Mouse (Mus musculus): ENCODE data around the gene Cept1.

Gene Cept1

DNA sequence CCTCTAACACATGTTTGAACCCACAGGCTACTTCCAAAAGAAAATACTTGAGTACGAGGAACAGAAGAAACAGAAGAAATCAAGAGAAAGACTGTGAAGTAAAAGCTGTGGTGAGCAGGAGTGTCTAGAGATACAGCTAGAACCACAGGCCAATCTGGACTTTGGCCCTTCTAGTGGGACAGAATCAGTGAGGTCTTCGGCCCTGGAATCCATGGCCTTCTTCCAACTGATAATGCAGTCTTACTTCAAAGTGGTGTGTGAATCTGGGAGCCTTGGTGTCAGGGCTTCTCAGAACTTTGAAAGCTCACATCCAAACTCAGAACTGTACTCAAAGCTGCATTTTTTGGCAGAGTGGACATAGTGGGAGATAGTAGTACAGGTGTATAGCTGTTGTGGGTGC, 47.1 kb downstream of the Cept1 start:
- H3K4me1 ChIP-seq (replicated peaks; ENCODE audit: low read depth, low read length), result no peaks in the 10 kb centered on the region
- H3K36me3 ChIP-seq (ENCODE audit: insufficient read depth, low read length), result peaks cover 18% of the 10 kb centered on the region
- H3K9me3 ChIP-seq (ENCODE audit: low read length), result no peaks in the 10 kb centered on the region
- no peak overlapping the region for H3K4me3 ChIP-seq (replicated peaks; ENCODE audit: low read length)
- TF ChIP-seq CTCF (conservative IDR thresholded peaks at IDR 0.05; ENCODE audit: low read length) (no peak), POU5F1 (IDR thresholded peaks at IDR 0.05; ENCODE audit: borderline replicate concordance, low read length) (no peak), NANOG (IDR thresholded peaks at IDR 0.05; ENCODE audit: borderline replicate concordance, low read length) (no peak)
- H3K27me3 ChIP-seq (ENCODE audit: insufficient read depth, low read length), result no peaks in the 10 kb centered on the region

DNA sequence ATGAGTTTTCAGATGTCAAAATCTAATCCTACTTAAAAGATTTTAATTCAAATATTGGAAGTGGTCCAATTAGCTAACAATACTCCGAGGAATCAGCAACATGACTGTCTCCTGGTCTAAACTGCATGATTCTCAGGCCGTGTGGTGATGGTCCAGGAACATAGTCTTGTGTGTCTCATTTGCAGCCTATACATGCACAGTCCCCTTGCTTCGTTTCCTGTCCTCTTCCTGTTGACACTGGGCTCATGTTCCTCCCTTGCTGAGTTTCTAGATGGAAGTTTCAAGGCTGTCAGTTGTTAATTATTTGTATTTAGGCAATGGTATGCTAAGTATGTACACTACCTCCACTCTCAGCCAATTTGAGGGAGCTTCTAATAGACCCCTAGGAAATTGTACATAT, 50.6 kb downstream of the Cept1 start:
- TF ChIP-seq CTCF (conservative IDR thresholded peaks at IDR 0.05; ENCODE audit: low read length), result no peak
- TF ChIP-seq NANOG (IDR thresholded peaks at IDR 0.05; ENCODE audit: borderline replicate concordance, low read length), result no peak
- TF ChIP-seq POU5F1 (IDR thresholded peaks at IDR 0.05; ENCODE audit: borderline replicate concordance, low read length), result no peak
- Histone ChIP-seq H3K4me1 (replicated peaks; ENCODE audit: low read depth, low read length) (no peaks in the 10 kb centered on the region), H3K4me3 (replicated peaks; ENCODE audit: low read length) (no peak overlapping the region), H3K36me3 (ENCODE audit: insufficient read depth, low read length) (no peaks in the 10 kb centered on the region), H3K27me3 (ENCODE audit: insufficient read depth, low read length) (0 out of 2 replicates have a peak, but pooled peaks cover 4% of the 10 kb centered on the region), H3K9me3 (ENCODE audit: low read length) (no peaks in the 10 kb centered on the region)

DNA sequence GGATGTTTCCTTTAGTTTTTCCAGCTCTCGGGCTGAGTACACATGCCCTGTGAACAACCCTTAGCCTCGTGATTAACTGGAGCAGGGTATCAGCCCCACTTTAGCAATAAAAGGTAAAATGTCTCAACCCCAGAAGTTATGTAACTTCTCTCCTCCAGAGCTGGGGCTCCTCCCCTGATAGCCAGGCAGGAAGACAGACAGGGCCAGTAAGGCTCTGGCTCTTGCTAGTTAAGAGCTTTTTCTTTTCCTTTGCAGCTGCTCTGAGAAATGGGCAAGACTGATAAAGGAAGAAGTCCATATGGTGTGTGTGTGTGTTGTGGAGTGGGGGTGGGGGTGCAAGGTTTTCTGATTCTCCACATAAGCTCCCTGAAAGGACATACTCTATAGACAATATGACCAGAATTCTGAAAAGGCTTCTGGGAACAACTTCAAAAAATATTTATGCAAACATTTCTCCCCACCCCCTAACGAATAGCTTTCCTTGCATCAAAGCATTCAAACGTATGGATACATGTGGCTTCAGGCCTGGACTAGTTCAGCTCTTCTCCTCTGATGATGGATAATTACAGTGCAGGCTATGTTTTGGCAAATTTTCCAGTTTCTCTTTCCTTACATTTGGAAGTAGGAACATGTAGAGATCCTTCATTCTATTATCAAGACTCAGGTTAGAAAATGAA, 51.4 kb downstream of the Cept1 start:
- Histone ChIP-seq H3K27me3 (ENCODE audit: insufficient read depth, low read length) (0 out of 2 replicates have a peak, but pooled peaks cover 4% of the 10 kb centered on the region), H3K4me3 (replicated peaks; ENCODE audit: low read length) (no peak overlapping the region), H3K36me3 (ENCODE audit: insufficient read depth, low read length) (no peaks in the 10 kb centered on the region), H3K9me3 (ENCODE audit: low read length) (no peaks in the 10 kb centered on the region), H3K4me1 (replicated peaks; ENCODE audit: low read depth, low read length) (no peaks in the 10 kb centered on the region)
- TF ChIP-seq POU5F1 (IDR thresholded peaks at IDR 0.05; ENCODE audit: borderline replicate concordance, low read length) (no peak), NANOG (IDR thresholded peaks at IDR 0.05; ENCODE audit: borderline replicate concordance, low read length) (no peak), CTCF (conservative IDR thresholded peaks at IDR 0.05; ENCODE audit: low read length) (no peak)

DNA sequence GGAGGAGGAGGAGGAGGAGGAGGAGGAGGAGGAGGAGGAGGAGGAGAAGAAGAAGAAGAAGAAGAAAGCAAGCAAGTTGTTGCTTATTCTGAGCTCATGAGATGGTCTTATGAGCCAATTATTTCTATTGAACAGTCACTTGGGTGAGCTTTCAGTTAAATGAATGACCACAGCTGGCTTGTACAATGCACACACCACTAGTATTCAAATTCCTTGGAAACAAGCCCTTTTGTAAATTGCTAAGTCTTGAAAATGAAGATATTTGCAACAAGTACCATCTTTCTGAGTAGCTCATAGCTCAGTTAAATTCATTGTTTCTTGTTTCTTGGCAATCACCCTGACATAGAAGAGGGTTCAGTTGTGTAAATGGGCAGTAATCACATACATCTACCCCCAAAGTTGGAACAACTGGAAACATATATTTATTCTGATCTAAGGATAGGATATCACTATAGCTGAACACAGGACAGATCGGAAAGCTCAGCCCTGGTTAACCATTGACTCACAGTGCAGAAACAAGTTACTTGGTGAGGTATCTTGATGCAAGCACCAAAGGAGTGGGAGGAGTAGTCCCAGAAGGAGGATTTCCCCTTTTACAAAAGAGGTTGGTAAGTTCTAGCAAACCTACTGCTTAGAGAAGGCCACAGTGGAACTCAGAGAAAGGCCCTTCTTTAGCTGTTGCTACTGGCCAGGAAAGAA, 52.1 kb downstream of the Cept1 start:
- Histone ChIP-seq H3K4me1 (replicated peaks; ENCODE audit: low read depth, low read length) (no peaks in the 10 kb centered on the region), H3K4me3 (replicated peaks; ENCODE audit: low read length) (no peak overlapping the region), H3K9me3 (ENCODE audit: low read length) (no peaks in the 10 kb centered on the region), H3K36me3 (ENCODE audit: insufficient read depth, low read length) (no peaks in the 10 kb centered on the region), H3K27me3 (ENCODE audit: insufficient read depth, low read length) (0 out of 2 replicates have a peak, but pooled peaks cover 4% of the 10 kb centered on the region)
- no peak for TF ChIP-seq CTCF (conservative IDR thresholded peaks at IDR 0.05; ENCODE audit: low read length)
- no peak for TF ChIP-seq POU5F1 (IDR thresholded peaks at IDR 0.05; ENCODE audit: borderline replicate concordance, low read length)
- no peak for TF ChIP-seq NANOG (IDR thresholded peaks at IDR 0.05; ENCODE audit: borderline replicate concordance, low read length)

DNA sequence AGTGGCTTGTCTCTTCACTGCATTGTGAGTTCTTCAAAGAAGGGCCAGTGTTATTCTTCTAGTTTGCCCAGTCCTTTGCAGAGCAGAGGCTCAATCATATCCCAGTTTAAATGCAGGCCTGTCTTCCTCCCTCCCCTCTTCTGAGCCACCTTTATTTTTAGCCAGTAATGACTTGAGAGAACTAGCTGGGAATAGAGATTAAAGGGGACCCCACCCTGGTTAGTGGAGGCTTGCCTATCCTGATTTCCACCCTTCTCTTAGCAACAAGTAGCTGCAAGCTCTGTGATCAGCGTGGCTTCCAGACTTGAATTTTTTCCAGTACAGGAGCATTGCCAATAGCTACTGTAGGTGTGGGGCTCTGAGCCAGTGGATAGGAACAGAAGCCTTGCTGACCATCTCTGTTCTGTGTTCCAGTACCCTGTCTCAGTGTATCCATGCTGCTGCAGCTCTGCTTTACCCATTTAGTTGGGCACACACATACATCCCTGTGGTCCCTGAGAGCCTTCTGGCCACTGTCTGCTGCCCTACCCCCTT, 53.1 kb downstream of the Cept1 start:
- TF ChIP-seq NANOG (IDR thresholded peaks at IDR 0.05; ENCODE audit: borderline replicate concordance, low read length) (no peak), POU5F1 (IDR thresholded peaks at IDR 0.05; ENCODE audit: borderline replicate concordance, low read length) (no peak), CTCF (conservative IDR thresholded peaks at IDR 0.05; ENCODE audit: low read length) (no peak)
- 0 out of 2 replicates have a peak, but pooled peaks cover 4% of the 10 kb centered on the region for H3K27me3 ChIP-seq (ENCODE audit: insufficient read depth, low read length)
- no peaks in the 10 kb centered on the region for H3K36me3 ChIP-seq (ENCODE audit: insufficient read depth, low read length)
- H3K9me3 ChIP-seq (ENCODE audit: low read length), result no peaks in the 10 kb centered on the region
- no peak overlapping the region for H3K4me3 ChIP-seq (replicated peaks; ENCODE audit: low read length)
- H3K4me1 ChIP-seq (replicated peaks; ENCODE audit: low read depth, low read length), result no peaks in the 10 kb centered on the region

DNA sequence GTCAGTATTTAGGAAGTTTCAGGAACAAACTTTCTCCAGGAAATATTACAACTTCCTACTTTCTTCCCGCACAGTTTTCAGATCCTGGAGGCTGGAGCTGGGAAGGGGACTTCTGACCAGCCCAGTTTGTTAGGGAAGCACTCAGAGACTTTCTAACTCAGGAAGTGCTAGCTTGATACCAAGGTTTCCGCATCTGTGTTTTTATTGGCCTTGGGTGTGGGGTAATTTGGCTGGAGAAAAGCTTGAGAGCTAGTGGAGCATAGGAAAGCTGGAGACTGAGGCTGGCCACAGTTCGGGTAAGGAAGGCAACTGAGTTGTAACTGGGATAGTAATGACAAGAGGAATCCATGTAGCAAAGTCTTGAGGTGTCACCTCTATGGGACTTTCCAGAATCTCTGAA, 53.7 kb downstream of the Cept1 start:
- Histone ChIP-seq H3K4me3 (replicated peaks; ENCODE audit: low read length) (no peak overlapping the region), H3K4me1 (replicated peaks; ENCODE audit: low read depth, low read length) (no peaks in the 10 kb centered on the region), H3K9me3 (ENCODE audit: low read length) (no peaks in the 10 kb centered on the region), H3K27me3 (ENCODE audit: insufficient read depth, low read length) (0 out of 2 replicates have a peak, but pooled peaks cover 4% of the 10 kb centered on the region), H3K36me3 (ENCODE audit: insufficient read depth, low read length) (no peaks in the 10 kb centered on the region)
- no peak for TF ChIP-seq POU5F1 (IDR thresholded peaks at IDR 0.05; ENCODE audit: borderline replicate concordance, low read length)
- no peak for TF ChIP-seq NANOG (IDR thresholded peaks at IDR 0.05; ENCODE audit: borderline replicate concordance, low read length)
- no peak for TF ChIP-seq CTCF (conservative IDR thresholded peaks at IDR 0.05; ENCODE audit: low read length)

DNA sequence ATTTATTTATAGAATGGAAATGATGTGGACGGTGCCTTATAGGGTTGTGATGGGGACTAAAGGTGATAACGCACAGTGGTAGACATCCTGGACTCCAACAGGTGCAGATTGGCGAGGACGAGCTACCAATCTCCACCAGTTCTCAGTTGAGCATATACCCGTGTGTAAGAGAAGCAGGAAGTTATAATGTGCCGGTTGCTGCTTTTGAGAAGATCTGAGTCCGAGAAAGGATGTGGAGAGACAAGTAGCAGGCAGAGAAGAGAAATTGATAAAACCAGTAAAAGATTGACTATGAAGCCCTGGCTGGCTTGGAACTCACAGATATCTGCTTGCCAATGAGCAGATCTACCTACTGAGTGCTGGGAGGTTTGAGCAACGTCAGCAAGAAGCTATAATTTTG, 54.4 kb downstream of the Cept1 start:
- H3K36me3 ChIP-seq (ENCODE audit: insufficient read depth, low read length), result no peaks in the 10 kb centered on the region
- H3K4me3 ChIP-seq (replicated peaks; ENCODE audit: low read length), result no peak overlapping the region
- TF ChIP-seq CTCF (conservative IDR thresholded peaks at IDR 0.05; ENCODE audit: low read length) (no peak), NANOG (IDR thresholded peaks at IDR 0.05; ENCODE audit: borderline replicate concordance, low read length) (no peak), POU5F1 (IDR thresholded peaks at IDR 0.05; ENCODE audit: borderline replicate concordance, low read length) (no peak)
- H3K9me3 ChIP-seq (ENCODE audit: low read length), result no peaks in the 10 kb centered on the region
- H3K4me1 ChIP-seq (replicated peaks; ENCODE audit: low read depth, low read length), result no peaks in the 10 kb centered on the region
- 0 out of 2 replicates have a peak, but pooled peaks cover 4% of the 10 kb centered on the region for H3K27me3 ChIP-seq (ENCODE audit: insufficient read depth, low read length)

DNA sequence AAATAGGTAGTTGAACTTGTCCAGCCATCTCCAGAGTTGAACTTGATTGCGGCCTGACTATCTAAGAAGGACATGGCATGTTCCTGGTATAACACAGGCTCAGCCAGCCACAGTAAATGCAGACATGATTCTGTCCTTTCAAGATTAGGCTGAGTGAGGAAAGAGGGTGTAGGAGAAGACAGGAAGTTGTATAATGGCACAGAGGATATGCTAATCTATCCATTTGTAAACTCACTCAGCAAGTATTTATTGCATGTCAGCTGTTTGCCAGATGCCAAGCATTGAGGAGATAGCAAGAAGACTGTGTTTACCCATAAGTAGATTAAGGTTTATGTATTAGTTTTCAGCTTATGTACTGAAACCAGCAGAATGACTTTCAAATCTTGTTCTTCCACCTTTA, 54.9 kb downstream of the Cept1 start:
- H3K36me3 ChIP-seq (ENCODE audit: insufficient read depth, low read length), result no peaks in the 10 kb centered on the region
- no peak for TF ChIP-seq NANOG (IDR thresholded peaks at IDR 0.05; ENCODE audit: borderline replicate concordance, low read length)
- no peak for TF ChIP-seq POU5F1 (IDR thresholded peaks at IDR 0.05; ENCODE audit: borderline replicate concordance, low read length)
- no peak for TF ChIP-seq CTCF (conservative IDR thresholded peaks at IDR 0.05; ENCODE audit: low read length)
- H3K4me1 ChIP-seq (replicated peaks; ENCODE audit: low read depth, low read length), result no peaks in the 10 kb centered on the region
- H3K9me3 ChIP-seq (ENCODE audit: low read length), result no peaks in the 10 kb centered on the region
- no peak overlapping the region for H3K4me3 ChIP-seq (replicated peaks; ENCODE audit: low read length)
- H3K27me3 ChIP-seq (ENCODE audit: insufficient read depth, low read length), result peaks cover 5% of the 10 kb centered on the region
